Mouse (Mus musculus) liver, embryonic 15.5 days (tissue): ENCODE results near the gene Aff1. TPM values are rescaled to one million over a fixed set of nuclear protein-coding genes. Genes with fewer than 3 reads are reported as not detected.
A peak's percentile ranks its signal among the peaks of the same experiment; 100 is the strongest.

Experiments
- ATAC-seq: fragments of 200-750 bp; cut with Nextera tagmentation; 2 replicates; pipeline ENCODE4 v1.8.0; 2017; ENCODE audit warnings: moderate number of reproducible peaks, mild to moderate bottlenecking, moderate library complexity; ENCODE audit not compliant: insufficient read depth
- H3K27ac ChIP-seq: fragments of 300-500 bp; sonication (generic); replicated peaks from 2 replicates; pipeline ENCODE4 v1.5.1; 2015; ENCODE audit warnings: mild to moderate bottlenecking, inconsistent platforms
- H3K27me3 ChIP-seq: fragments of 300-500 bp; sonication (generic); 2 replicates; pipeline ENCODE4 v1.6.1; 2015; ENCODE audit warnings: mild to moderate bottlenecking, inconsistent platforms
- H3K36me3 ChIP-seq: fragments of 300-500 bp; sonication (generic); replicated peaks from 2 replicates; pipeline ENCODE4 v1.6.1; 2015; ENCODE audit warnings: moderate library complexity, mild to moderate bottlenecking, inconsistent platforms
- H3K4me1 ChIP-seq: fragments of 300-500 bp; sonication (generic); replicated peaks from 2 replicates; pipeline ENCODE4 v1.6.1; 2015; ENCODE audit warnings: inconsistent platforms
- H3K4me2 ChIP-seq: fragments of 300-500 bp; sonication (generic); 2 replicates; pipeline ENCODE4 v1.6.1; 2015; ENCODE audit warnings: moderate library complexity, mild to moderate bottlenecking, inconsistent platforms
- H3K4me3 ChIP-seq: fragments of 300-500 bp; sonication (generic); replicated peaks from 2 replicates; pipeline ENCODE4 v1.5.1; 2015; ENCODE audit warnings: mild to moderate bottlenecking, inconsistent platforms
- H3K9ac ChIP-seq: fragments of 300-500 bp; sonication (generic); 2 replicates; pipeline ENCODE4 v1.6.1; 2015; ENCODE audit warnings: moderate library complexity, mild to moderate bottlenecking, inconsistent platforms
- H3K9me3 ChIP-seq: fragments of 300-500 bp; sonication (generic); replicated peaks from 2 replicates; pipeline ENCODE4 v1.6.1; 2016; ENCODE audit warnings: inconsistent platforms
- WGBS: fragments of 180-500 bp; shearing (Covaris S2); methylation state at CpG from one replicate; pipeline ENCODE4 v1.1.7; 2015; ENCODE audit warnings: mixed read lengths; ENCODE audit not compliant: insufficient replicate concordance; 5-methylcytosine and 5-hydroxymethylcytosine counted together
- polyA plus RNA-seq: library from polyadenylated mRNA; unstranded; fragments of >200 nt; fragmentation: Nextera tagmentation; extraction: Ambion mirVana; gene quantifications from 2 replicates; pipeline ENCODE4 v1.2.1, GENCODE M21; 2015

Gene Aff1
- polyA plus RNA-seq, 1 experiment from 2014 or later = 14.3 TPM

GRCm38 (mm10) chr5:103803927-103804590 lies 111.9 kb downstream of the Aff1 start:
- no peak overlapping the region for H3K27ac ChIP-seq
- peaks cover 50% of the 10 kb centered on the region for H3K36me3 ChIP-seq
- peaks cover 31% of the 10 kb centered on the region for H3K4me1 ChIP-seq
- H3K9ac ChIP-seq = no peak overlapping the region
- H3K4me3 ChIP-seq = no peak overlapping the region
- H3K4me2 ChIP-seq = no peak overlapping the region
- no peak for ATAC-seq
- no peaks in the 10 kb centered on the region for H3K9me3 ChIP-seq
- no peaks in the 10 kb centered on the region for H3K27me3 ChIP-seq
- 54% methylated on average over 8 of the region's 8 CpGs for WGBS

GRCm38 (mm10) chr5:103806851-103807578 lies 114.8 kb downstream of the Aff1 start:
- Histone ChIP-seq H3K4me1 (peaks cover 15% of the 10 kb centered on the region), H3K9me3 (no peaks in the 10 kb centered on the region), H3K4me2 (no peak overlapping the region), H3K36me3 (peaks cover 47% of the 10 kb centered on the region), H3K27ac (no peak overlapping the region), H3K27me3 (no peaks in the 10 kb centered on the region), H3K9ac (no peak overlapping the region), H3K4me3 (no peak overlapping the region)
- ATAC-seq = no peak
- WGBS = 70% methylated on average over 17 of the region's 17 CpGs

- H3K4me1 ChIP-seq = peaks cover 15% of the 10 kb centered on the region
- no peak overlapping the region for H3K9ac ChIP-seq
- 78% methylated on average over 7 of the region's 7 CpGs for whole genome bisulfite sequencing
- no peak overlapping the region for H3K4me3 ChIP-seq
- ATAC-seq = no peak
- no peak overlapping the region for H3K4me2 ChIP-seq
- H3K36me3 ChIP-seq = peaks cover 48% of the 10 kb centered on the region
- no peaks in the 10 kb centered on the region for H3K27me3 ChIP-seq
- no peaks in the 10 kb centered on the region for H3K9me3 ChIP-seq
- no peak overlapping the region for H3K27ac ChIP-seq
Observed at GRCm38 (mm10) chr5:103807637-103808312, 115.6 kb downstream of the Aff1 start.

GRCm38 (mm10) chr5:103809674-103810330 lies 117.6 kb downstream of the Aff1 start:
- ATAC-seq = no peak
- H3K36me3 ChIP-seq = peaks cover 64% of the 10 kb centered on the region
- no peak overlapping the region for H3K4me3 ChIP-seq
- H3K9me3 ChIP-seq = no peaks in the 10 kb centered on the region
- no peaks in the 10 kb centered on the region for H3K27me3 ChIP-seq
- WGBS = 87% methylated on average over 7 of the region's 7 CpGs
- H3K27ac ChIP-seq = no peak overlapping the region
- H3K4me1 ChIP-seq = peaks cover 30% of the 10 kb centered on the region
- H3K4me2 ChIP-seq = no peak overlapping the region
- H3K9ac ChIP-seq = no peak overlapping the region

GRCm38 (mm10) chr5:103813291-103813690 lies 121.1 kb downstream of the Aff1 start:
- no peak for ATAC-seq
- H3K27ac ChIP-seq = no peak overlapping the region
- no peak overlapping the region for H3K4me3 ChIP-seq
- 90% methylated on average over 5 of the region's 5 CpGs for WGBS
- H3K27me3 ChIP-seq = no peaks in the 10 kb centered on the region
- H3K36me3 ChIP-seq = peaks cover 90% of the 10 kb centered on the region
- H3K4me1 ChIP-seq = peaks cover 22% of the 10 kb centered on the region
- H3K9me3 ChIP-seq = no peaks in the 10 kb centered on the region
- no peak overlapping the region for H3K9ac ChIP-seq
- no peak overlapping the region for H3K4me2 ChIP-seq

- Histone ChIP-seq H3K9ac (no peak overlapping the region), H3K36me3 (peaks cover 91% of the 10 kb centered on the region), H3K4me2 (no peak overlapping the region), H3K9me3 (no peaks in the 10 kb centered on the region), H3K27me3 (no peaks in the 10 kb centered on the region), H3K4me3 (no peak overlapping the region), H3K4me1 (peaks cover 22% of the 10 kb centered on the region), H3K27ac (no peak overlapping the region)
- WGBS = 79% methylated on average over 12 of the region's 12 CpGs
- no peak for ATAC-seq
Observed at GRCm38 (mm10) chr5:103813997-103814542, 121.9 kb downstream of the Aff1 start.

GRCm38 (mm10) chr5:103814551-103815248 lies 122.5 kb downstream of the Aff1 start:
- no peak overlapping the region for H3K27ac ChIP-seq
- H3K36me3 ChIP-seq = peaks cover 94% of the 10 kb centered on the region
- no peaks in the 10 kb centered on the region for H3K9me3 ChIP-seq
- no peak overlapping the region for H3K4me3 ChIP-seq
- ATAC-seq = no peak
- H3K9ac ChIP-seq = no peak overlapping the region
- 75% methylated on average over 16 of the region's 16 CpGs for WGBS
- H3K4me2 ChIP-seq = no peak overlapping the region
- H3K4me1 ChIP-seq = peaks cover 22% of the 10 kb centered on the region
- no peaks in the 10 kb centered on the region for H3K27me3 ChIP-seq

- Histone ChIP-seq H3K4me1 (peaks cover 25% of the 10 kb centered on the region), H3K27ac (no peak overlapping the region), H3K9me3 (no peaks in the 10 kb centered on the region), H3K27me3 (no peaks in the 10 kb centered on the region), H3K4me3 (no peak overlapping the region), H3K36me3 (peaks cover 92% of the 10 kb centered on the region), H3K4me2 (no peak overlapping the region), H3K9ac (no peak overlapping the region)
- no peak for ATAC-seq
- 50% methylated on average over 4 of the region's 4 CpGs for WGBS
Observed at GRCm38 (mm10) chr5:103815249-103815617, 123.1 kb downstream of the Aff1 start.

GRCm38 (mm10) chr5:103816718-103817117 lies 124.5 kb downstream of the Aff1 start:
- no peak overlapping the region for H3K9ac ChIP-seq
- H3K36me3 ChIP-seq = peaks cover 94% of the 10 kb centered on the region
- H3K4me2 ChIP-seq = no peak overlapping the region
- 77% methylated on average over 3 of the region's 3 CpGs for WGBS
- H3K27me3 ChIP-seq = no peaks in the 10 kb centered on the region
- no peak for ATAC-seq
- H3K4me3 ChIP-seq = no peak overlapping the region
- no peaks in the 10 kb centered on the region for H3K9me3 ChIP-seq
- no peak overlapping the region for H3K27ac ChIP-seq
- H3K4me1 ChIP-seq = peaks cover 39% of the 10 kb centered on the region

GRCm38 (mm10) chr5:103817754-103818153 lies 125.6 kb downstream of the Aff1 start:
- ATAC-seq = peak; percentile 45; the same call in 1 of the 2 replicates
- H3K36me3 ChIP-seq = peaks cover 96% of the 10 kb centered on the region

More at GRCm38 (mm10) chr5:103817754-103818153, 125.6 kb downstream of the Aff1 start:
- Histone ChIP-seq H3K4me2 (no peak overlapping the region), H3K27ac (no peak overlapping the region), H3K9ac (no peak overlapping the region), H3K4me3 (no peak overlapping the region), H3K4me1 (peaks cover 39% of the 10 kb centered on the region), H3K9me3 (no peaks in the 10 kb centered on the region), H3K27me3 (no peaks in the 10 kb centered on the region)
- WGBS = 10% methylated on average over 1 of the region's 1 CpGs
